Mouse (Mus musculus) lung, postnatal 0 days (tissue): ENCODE results near the gene Klhl7.
A peak's percentile ranks its signal among the peaks of the same experiment; 100 is the strongest.

ENCODE experiments used
- CTCF ChIP-seq: IDR thresholded peaks from 2 replicates; pipeline ENCODE4 v1.5.1; 2016; ENCODE audit warnings: antibody characterized with exemption, mild to moderate bottlenecking
- EP300 ChIP-seq: IDR thresholded peaks from 2 replicates; pipeline ENCODE4 v1.6.1; 2016; ENCODE audit warnings: antibody characterized with exemption, mild to moderate bottlenecking, control low read depth

GRCm38 (mm10) chr5:24053245-24054190 is 46.9 kb upstream of the Klhl7 start:
- TF ChIP-seq CTCF (no peak), EP300 (peak; percentile 53; the same call in 1 of the 2 replicates)
